Mouse (Mus musculus): ENCODE results near the gene Cwc22. TPM values are rescaled to one million over a fixed set of nuclear protein-coding genes. Genes with fewer than 3 reads are reported as not detected.

The Cwc22 gene
- polyA plus RNA-seq, 1 experiment from 2014 or later, result 18.6 TPM

- no peak overlapping the region for H3K4me3 ChIP-seq (ENCODE audit: low read length)
- no peak overlapping the region for H3K27ac ChIP-seq (ENCODE audit: low read length)
- H3K9me3 ChIP-seq (replicated peaks; ENCODE audit: control insufficient read depth, low read length), result no peaks in the 10 kb centered on the region
- H3K4me2 ChIP-seq (ENCODE audit: low read depth, low read length), result no peak overlapping the region
- no peaks in the 10 kb centered on the region for H3K4me1 ChIP-seq (ENCODE audit: control insufficient read depth, insufficient read depth, low read length)
- no peak overlapping the region for H3K9ac ChIP-seq (ENCODE audit: low read length)
- ATAC-seq (replicated peaks; ENCODE audit: extremely low read depth, insufficient read depth, low FRiP score), result no peak
- no peaks in the 10 kb centered on the region for H3K27me3 ChIP-seq (ENCODE audit: control insufficient read depth, insufficient read depth, low read length)
- H3K36me3 ChIP-seq (ENCODE audit: control insufficient read depth, insufficient read depth), result no peaks in the 10 kb centered on the region
- WGBS, result 77% methylated on average over 6 of the region's 6 CpGs
These were observed 61.1 kb downstream of the Cwc22 start for GRCm38 (mm10) chr2:77885036-77885435.

DNA sequence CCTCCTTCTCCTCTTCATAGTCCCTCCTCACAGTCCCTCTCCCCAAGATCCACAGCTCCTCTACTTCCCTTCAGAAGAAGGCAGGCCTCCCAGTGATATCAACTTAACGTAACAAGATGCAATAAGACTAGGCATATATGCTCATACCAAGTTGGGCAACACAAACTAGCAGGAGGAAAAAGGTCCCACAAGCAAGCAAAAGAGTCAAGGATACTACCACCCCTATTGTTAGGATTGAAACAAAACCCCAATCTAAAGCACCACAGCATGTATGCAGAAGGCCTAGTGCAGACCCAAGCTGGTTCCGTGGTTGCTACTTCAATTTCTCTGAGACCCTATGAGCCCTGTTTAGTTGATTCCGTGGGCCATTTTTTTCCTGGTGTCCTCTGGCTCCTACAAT is 61.7 kb downstream of the Cwc22 start:
- H3K27me3 ChIP-seq (ENCODE audit: control insufficient read depth, insufficient read depth, low read length), result no peaks in the 10 kb centered on the region
- no peaks in the 10 kb centered on the region for H3K4me1 ChIP-seq (ENCODE audit: control insufficient read depth, insufficient read depth, low read length)
- no peak overlapping the region for H3K4me3 ChIP-seq (ENCODE audit: low read length)
- no peaks in the 10 kb centered on the region for H3K9me3 ChIP-seq (replicated peaks; ENCODE audit: control insufficient read depth, low read length)
- no peak overlapping the region for H3K27ac ChIP-seq (ENCODE audit: low read length)
- no peak overlapping the region for H3K9ac ChIP-seq (ENCODE audit: low read length)
- no peaks in the 10 kb centered on the region for H3K36me3 ChIP-seq (ENCODE audit: control insufficient read depth, insufficient read depth)
- no peak for ATAC-seq (replicated peaks; ENCODE audit: extremely low read depth, insufficient read depth, low FRiP score)
- 91% methylated on average over 3 of the region's 3 CpGs for WGBS
- no peak overlapping the region for H3K4me2 ChIP-seq (ENCODE audit: low read depth, low read length)

DNA sequence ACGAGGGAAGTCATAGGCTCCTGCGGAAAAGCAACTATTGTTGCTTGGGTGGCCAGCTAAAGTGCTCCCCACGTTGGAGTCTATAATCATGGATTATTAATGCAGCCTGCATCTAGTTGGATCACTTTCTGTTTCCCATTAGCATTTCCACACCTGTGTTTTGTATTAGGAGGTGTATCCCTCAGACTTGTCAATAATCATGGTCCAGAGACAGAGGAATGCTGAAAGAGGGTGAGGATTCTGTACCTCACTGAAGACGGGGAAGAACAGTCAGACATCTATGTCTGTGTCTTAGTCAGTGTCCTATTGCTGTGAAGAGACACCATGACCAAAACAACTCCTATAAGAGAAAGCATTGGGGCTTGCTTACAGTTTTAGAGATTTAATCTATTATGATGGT is 63.2 kb downstream of the Cwc22 start:
- H3K27ac ChIP-seq (ENCODE audit: low read length), result no peak overlapping the region
- no peaks in the 10 kb centered on the region for H3K36me3 ChIP-seq (ENCODE audit: control insufficient read depth, insufficient read depth)
- no peaks in the 10 kb centered on the region for H3K27me3 ChIP-seq (ENCODE audit: control insufficient read depth, insufficient read depth, low read length)
- ATAC-seq (replicated peaks; ENCODE audit: extremely low read depth, insufficient read depth, low FRiP score), result no peak
- no peak overlapping the region for H3K4me2 ChIP-seq (ENCODE audit: low read depth, low read length)
- H3K9me3 ChIP-seq (replicated peaks; ENCODE audit: control insufficient read depth, low read length), result no peaks in the 10 kb centered on the region
- no peak overlapping the region for H3K9ac ChIP-seq (ENCODE audit: low read length)
- no peak overlapping the region for H3K4me3 ChIP-seq (ENCODE audit: low read length)
- 87% methylated on average over 4 of the region's 4 CpGs for WGBS
- H3K4me1 ChIP-seq (ENCODE audit: control insufficient read depth, insufficient read depth, low read length), result no peaks in the 10 kb centered on the region

GRCm38 (mm10) chr2:77881301-77882199 is 64.6 kb downstream of the Cwc22 start:
- Histone ChIP-seq H3K9ac (ENCODE audit: low read length) (no peak overlapping the region), H3K27me3 (ENCODE audit: control insufficient read depth, insufficient read depth, low read length) (no peaks in the 10 kb centered on the region), H3K4me3 (ENCODE audit: low read length) (no peak overlapping the region), H3K27ac (ENCODE audit: low read length) (no peak overlapping the region), H3K4me2 (ENCODE audit: low read depth, low read length) (no peak overlapping the region), H3K9me3 (replicated peaks; ENCODE audit: control insufficient read depth, low read length) (no peaks in the 10 kb centered on the region), H3K4me1 (ENCODE audit: control insufficient read depth, insufficient read depth, low read length) (no peaks in the 10 kb centered on the region), H3K36me3 (ENCODE audit: control insufficient read depth, insufficient read depth) (no peaks in the 10 kb centered on the region)
- WGBS, result 79% methylated on average over 5 of the region's 5 CpGs
- ATAC-seq (replicated peaks; ENCODE audit: extremely low read depth, insufficient read depth, low FRiP score), result no peak

- H3K4me2 ChIP-seq (ENCODE audit: low read depth, low read length), result no peak overlapping the region
These were observed 65.8 kb downstream of the Cwc22 start for GRCm38 (mm10) chr2:77880351-77880750.

GRCm38 (mm10) chr2:77879736-77880135 is 66.4 kb downstream of the Cwc22 start:
- H3K27me3 ChIP-seq (ENCODE audit: control insufficient read depth, insufficient read depth, low read length), result no peaks in the 10 kb centered on the region
- ATAC-seq (replicated peaks; ENCODE audit: extremely low read depth, insufficient read depth, low FRiP score), result no peak

More at GRCm38 (mm10) chr2:77880351-77880750, 65.8 kb downstream of the Cwc22 start:
- no peaks in the 10 kb centered on the region for H3K27me3 ChIP-seq (ENCODE audit: control insufficient read depth, insufficient read depth, low read length)
- no peaks in the 10 kb centered on the region for H3K9me3 ChIP-seq (replicated peaks; ENCODE audit: control insufficient read depth, low read length)
- no peak overlapping the region for H3K27ac ChIP-seq (ENCODE audit: low read length)
- no peak overlapping the region for H3K9ac ChIP-seq (ENCODE audit: low read length)
- ATAC-seq (replicated peaks; ENCODE audit: extremely low read depth, insufficient read depth, low FRiP score), result no peak
- H3K36me3 ChIP-seq (ENCODE audit: control insufficient read depth, insufficient read depth), result no peaks in the 10 kb centered on the region
- 69% methylated on average over 1 of the region's 1 CpGs for WGBS
- H3K4me3 ChIP-seq (ENCODE audit: low read length), result no peak overlapping the region
- H3K4me1 ChIP-seq (ENCODE audit: control insufficient read depth, insufficient read depth, low read length), result no peaks in the 10 kb centered on the region

GRCm38 (mm10) chr2:77877156-77877855 is 68.9 kb downstream of the Cwc22 start:
- ATAC-seq (replicated peaks; ENCODE audit: extremely low read depth, insufficient read depth, low FRiP score), result no peak
- no peaks in the 10 kb centered on the region for H3K36me3 ChIP-seq (ENCODE audit: control insufficient read depth, insufficient read depth)
- no peak overlapping the region for H3K4me3 ChIP-seq (ENCODE audit: low read length)
- no peak overlapping the region for H3K9ac ChIP-seq (ENCODE audit: low read length)
- H3K4me1 ChIP-seq (ENCODE audit: control insufficient read depth, insufficient read depth, low read length), result no peaks in the 10 kb centered on the region
- no peak overlapping the region for H3K27ac ChIP-seq (ENCODE audit: low read length)
- no peaks in the 10 kb centered on the region for H3K27me3 ChIP-seq (ENCODE audit: control insufficient read depth, insufficient read depth, low read length)
- no peaks in the 10 kb centered on the region for H3K9me3 ChIP-seq (replicated peaks; ENCODE audit: control insufficient read depth, low read length)
- H3K4me2 ChIP-seq (ENCODE audit: low read depth, low read length), result no peak overlapping the region
- 86% methylated on average over 10 of the region's 10 CpGs for WGBS

More at GRCm38 (mm10) chr2:77879736-77880135, 66.4 kb downstream of the Cwc22 start:
- Histone ChIP-seq H3K36me3 (ENCODE audit: control insufficient read depth, insufficient read depth) (no peaks in the 10 kb centered on the region), H3K27ac (ENCODE audit: low read length) (no peak overlapping the region), H3K4me1 (ENCODE audit: control insufficient read depth, insufficient read depth, low read length) (no peaks in the 10 kb centered on the region), H3K9ac (ENCODE audit: low read length) (no peak overlapping the region), H3K9me3 (replicated peaks; ENCODE audit: control insufficient read depth, low read length) (no peaks in the 10 kb centered on the region), H3K4me2 (ENCODE audit: low read depth, low read length) (no peak overlapping the region), H3K4me3 (ENCODE audit: low read length) (no peak overlapping the region)
- 68% methylated on average over 5 of the region's 5 CpGs for WGBS

DNA sequence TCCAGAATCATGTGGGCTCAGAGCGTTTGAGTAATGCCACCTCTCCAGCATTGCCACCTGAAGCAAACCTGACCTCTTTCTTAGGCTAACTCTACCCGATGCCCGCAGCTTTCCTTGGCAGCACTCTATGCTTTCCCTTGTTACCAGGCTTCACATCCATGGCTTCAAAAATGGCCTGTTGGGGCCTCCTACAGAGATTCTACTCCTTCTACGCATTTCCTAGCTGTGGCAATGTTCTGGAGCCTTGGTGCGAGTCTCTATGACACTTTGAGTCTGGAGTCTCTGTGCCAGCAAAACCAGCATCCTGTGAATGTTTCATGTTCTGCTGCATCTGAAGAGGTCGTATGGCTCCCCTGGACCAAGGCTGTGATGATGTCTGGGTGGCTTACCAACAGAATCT is 69.8 kb downstream of the Cwc22 start:
- Histone ChIP-seq H3K27ac (ENCODE audit: low read length) (no peak overlapping the region), H3K36me3 (ENCODE audit: control insufficient read depth, insufficient read depth) (no peaks in the 10 kb centered on the region), H3K4me3 (ENCODE audit: low read length) (no peak overlapping the region), H3K4me2 (ENCODE audit: low read depth, low read length) (no peak overlapping the region), H3K9me3 (replicated peaks; ENCODE audit: control insufficient read depth, low read length) (no peaks in the 10 kb centered on the region), H3K9ac (ENCODE audit: low read length) (no peak overlapping the region), H3K4me1 (ENCODE audit: control insufficient read depth, insufficient read depth, low read length) (no peaks in the 10 kb centered on the region), H3K27me3 (ENCODE audit: control insufficient read depth, insufficient read depth, low read length) (no peaks in the 10 kb centered on the region)
- no peak for ATAC-seq (replicated peaks; ENCODE audit: extremely low read depth, insufficient read depth, low FRiP score)
- 90% methylated on average over 6 of the region's 6 CpGs for WGBS

GRCm38 (mm10) chr2:77875516-77875915 is 70.7 kb downstream of the Cwc22 start:
- no peak overlapping the region for H3K27ac ChIP-seq (ENCODE audit: low read length)
- H3K27me3 ChIP-seq (ENCODE audit: control insufficient read depth, insufficient read depth, low read length), result no peaks in the 10 kb centered on the region
- H3K4me3 ChIP-seq (ENCODE audit: low read length), result no peak overlapping the region
- 92% methylated on average over 4 of the region's 4 CpGs for WGBS
- H3K36me3 ChIP-seq (ENCODE audit: control insufficient read depth, insufficient read depth), result no peaks in the 10 kb centered on the region
- H3K9me3 ChIP-seq (replicated peaks; ENCODE audit: control insufficient read depth, low read length), result no peaks in the 10 kb centered on the region
- ATAC-seq (replicated peaks; ENCODE audit: extremely low read depth, insufficient read depth, low FRiP score), result no peak
- H3K9ac ChIP-seq (ENCODE audit: low read length), result no peak overlapping the region
- H3K4me1 ChIP-seq (ENCODE audit: control insufficient read depth, insufficient read depth, low read length), result no peaks in the 10 kb centered on the region
- no peak overlapping the region for H3K4me2 ChIP-seq (ENCODE audit: low read depth, low read length)

Data from heart, embryonic 16.5 days (tissue).